Mouse (Mus musculus) E14TG2a.4 (cell line): ENCODE measurements at regions not wholly inside any gene's neighbourhood (a gene's known extent, or its start where the extent isn't known, plus 50 kb on each side); places are given as distances from the start of the nearest gene placed in this dataset.

Source experiments
- CTCF ChIP-seq: conservative IDR thresholded peaks from 2 replicates; pipeline ENCODE4 v1.5.1; 2014; ENCODE audit warnings: low read length
- POU5F1 ChIP-seq: IDR thresholded peaks from 2 replicates; pipeline ENCODE4 v1.6.1; 2014; ENCODE audit warnings: low read length, borderline replicate concordance

DNA sequence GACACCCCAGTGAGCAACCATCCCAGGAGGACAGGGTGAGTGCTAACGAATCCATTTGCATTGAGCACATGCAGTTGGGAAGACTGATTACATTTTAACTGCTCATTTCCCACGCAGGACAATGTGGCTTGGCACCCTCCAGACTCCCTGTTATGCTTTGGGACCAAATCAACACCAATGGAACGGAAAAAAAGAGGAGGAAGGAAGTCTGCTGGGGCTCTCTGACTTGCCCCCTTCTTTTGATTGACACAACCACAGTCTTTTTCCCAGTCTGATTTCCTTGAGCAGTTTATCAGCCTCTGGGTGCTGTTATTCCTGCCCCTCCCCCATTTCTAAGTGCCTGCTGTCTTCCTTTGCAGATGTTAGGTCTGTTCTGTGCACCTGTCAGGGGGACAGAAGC lies 321.0 kb downstream of the Rps15a start:
- no peak for TF ChIP-seq CTCF
- TF ChIP-seq POU5F1: no peak
